Comparison of ENCODE assay signal across 13 mouse cellular contexts in the genomic region with DNA sequence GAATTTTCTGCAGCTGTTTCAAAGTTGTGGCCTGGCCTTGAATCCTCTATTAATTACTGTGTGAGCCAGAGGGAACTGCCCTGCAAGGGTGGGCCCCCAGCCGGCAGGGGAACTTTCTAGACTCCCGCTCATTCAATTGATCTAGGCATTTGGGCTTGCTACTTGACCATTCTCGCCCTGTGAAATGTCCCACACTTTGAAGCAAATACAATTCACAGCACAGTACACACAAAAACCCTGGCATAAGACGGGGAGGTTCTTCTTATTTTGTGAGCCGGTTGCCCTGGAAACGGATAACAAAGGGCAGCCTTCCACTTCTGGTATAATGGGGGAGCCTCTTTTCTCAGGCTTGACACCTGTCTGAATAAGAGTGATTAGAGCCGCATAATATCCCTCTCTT. TPM values are rescaled to one million over a fixed set of nuclear protein-coding genes. Genes with fewer than 3 reads are reported as not detected.
DNase-seq lines count a peak whose midpoint lies in the region; ATAC-seq and TF ChIP-seq lines count a peak whose summit lies in the region.
"Had no signal": no experiment of that assay in that cellular context is flagged by ENCODE, and none has a peak within 500 bp of the region (broad histone marks: within the 10 kb centered on the region; RNA-seq: fewer than 3 reads in every experiment).

No protein-coding gene starts in this region.

- peaks cover 99% of the 10 kb centered on the region for H3K4me1 ChIP-seq in forebrain, embryonic 13.5 days
- H3K4me1 ChIP-seq in neural tube, embryonic 14.5 days (ENCODE audit: control insufficient read depth, insufficient read depth, low read length): peaks cover 43% of the 10 kb centered on the region
- H3K4me1 ChIP-seq in kidney, embryonic 14.5 days (ENCODE audit: control insufficient read depth, insufficient read depth, low read length): peaks cover 17% of the 10 kb centered on the region

- WGBS in forebrain, embryonic 13.5 days: 5% methylated on average over 7 of the region's 7 CpGs
- WGBS in neural tube, embryonic 14.5 days: 19% methylated on average over 7 of the region's 7 CpGs
- 73% methylated on average over 7 of the region's 7 CpGs for WGBS in kidney, embryonic 14.5 days

- no peak for TF ChIP-seq CTCF in layer of hippocampus, adult 2 months (conservative IDR thresholded peaks at IDR 0.05)

- peak; percentile 74 for ATAC-seq in forebrain, embryonic 13.5 days
- ATAC-seq in neural tube, embryonic 14.5 days (ENCODE audit: low read depth): peak; percentile 28; the same call in 1 of the 2 replicates
- no peak for ATAC-seq in kidney, embryonic 14.5 days (ENCODE audit: low FRiP score, low TSS enrichment)

- H3K4me2 ChIP-seq in forebrain, embryonic 13.5 days: peak overlapping the region; percentile 11
- H3K4me2 ChIP-seq in neural tube, embryonic 14.5 days (ENCODE audit: low read depth, low read length): no peak overlapping the region
- no peak overlapping the region for H3K4me2 ChIP-seq in kidney, embryonic 14.5 days (replicated peaks; ENCODE audit: low read depth, low read length)
- H3K4me2 ChIP-seq: heart, embryonic 13.5 days; limb, embryonic 15.5 days had no signal

- H3K27ac ChIP-seq in layer of hippocampus, adult 2 months: peak overlapping the region; percentile 54; the same call in 1 of the 2 replicates
- peak overlapping the region; percentile 91 for H3K27ac ChIP-seq in forebrain, embryonic 13.5 days
- peak overlapping the region; percentile 23; the same call in 1 of the 2 replicates for H3K27ac ChIP-seq in neural tube, embryonic 14.5 days (ENCODE audit: low read depth, low read length)
- no peak overlapping the region for H3K27ac ChIP-seq in kidney, embryonic 14.5 days (ENCODE audit: low read depth, low read length)
- H3K27ac ChIP-seq: heart, embryonic 13.5 days; limb, embryonic 15.5 days; macrophage had no signal

- H3K4me3 ChIP-seq in layer of hippocampus, adult 2 months: no peak overlapping the region; the same call in 1 of the 2 replicates
- no peak overlapping the region for H3K4me3 ChIP-seq in forebrain, embryonic 13.5 days
- H3K4me3 ChIP-seq in neural tube, embryonic 14.5 days (ENCODE audit: low read depth, low read length): no peak overlapping the region
- no peak overlapping the region for H3K4me3 ChIP-seq in kidney, embryonic 14.5 days (ENCODE audit: low read length)
- H3K4me3 ChIP-seq: heart, embryonic 13.5 days; limb, embryonic 15.5 days had no signal

- no peak for DNase-seq in layer of hippocampus, adult 2 months (ENCODE audit: low spot score in 2 of 2)
- DNase-seq in layer of hippocampus, postnatal 36 days: no peak
- peak; percentile 85 for DNase-seq in mesoderm, embryonic 11.5 days (ENCODE audit: low read depth, low spot score)
- no peak for DNase-seq in kidney, postnatal 25 days
- DNase-seq in lung, postnatal 36 days: no peak
- DNase-seq: kidney, adult 2 months; right cerebral cortex, postnatal 4 days had no signal

- peaks cover 58% of the 10 kb centered on the region for H3K36me3 ChIP-seq in forebrain, embryonic 13.5 days (ENCODE audit: poor library complexity, severe bottlenecking)
- H3K36me3 ChIP-seq in neural tube, embryonic 14.5 days (ENCODE audit: control insufficient read depth, insufficient read depth, low read length): peaks cover 34% of the 10 kb centered on the region
- H3K36me3 ChIP-seq in kidney, embryonic 14.5 days (ENCODE audit: control insufficient read depth, insufficient read depth, low read length): peaks cover 52% of the 10 kb centered on the region

- H3K27me3 ChIP-seq in forebrain, embryonic 13.5 days: no peaks in the 10 kb centered on the region
- no peaks in the 10 kb centered on the region for H3K27me3 ChIP-seq in neural tube, embryonic 14.5 days (ENCODE audit: control insufficient read depth, insufficient read depth, low read length)
- H3K27me3 ChIP-seq in kidney, embryonic 14.5 days (ENCODE audit: control insufficient read depth, insufficient read depth, low read length): no peaks in the 10 kb centered on the region
- H3K27me3 ChIP-seq: heart, embryonic 13.5 days; limb, embryonic 15.5 days had no signal

- no peaks in the 10 kb centered on the region for H3K9me3 ChIP-seq in forebrain, embryonic 13.5 days (replicated peaks)
- no peaks in the 10 kb centered on the region for H3K9me3 ChIP-seq in neural tube, embryonic 14.5 days (ENCODE audit: control insufficient read depth, low read length)
- H3K9me3 ChIP-seq in kidney, embryonic 14.5 days (ENCODE audit: control insufficient read depth, low read length): no peaks in the 10 kb centered on the region
- H3K9me3 ChIP-seq: heart, embryonic 13.5 days; limb, embryonic 15.5 days had no signal

- H3K9ac ChIP-seq in forebrain, embryonic 13.5 days: no peak overlapping the region
- no peak overlapping the region for H3K9ac ChIP-seq in neural tube, embryonic 14.5 days (replicated peaks; ENCODE audit: low read depth, low read length)
- no peak overlapping the region for H3K9ac ChIP-seq in kidney, embryonic 14.5 days (ENCODE audit: low read depth, low read length)
- H3K9ac ChIP-seq: heart, embryonic 13.5 days; limb, embryonic 15.5 days had no signal

RNA-seq across cellular contexts. Expression of a gene that starts 11.6 kb away (rescaled TPM):
- 100 to 1,000 TPM; 744 to 746 TPM for total RNA-seq in layer of hippocampus, adult 2 months (2021)
- total RNA-seq in layer of hippocampus, postnatal 36 days (2021): 100 to 1,000 TPM; 689 to 742 TPM
- 44.4 and 45.2 TPM in 2 replicates for polyA plus RNA-seq in forebrain, embryonic 13.5 days (2015; fragmentation: Nextera tagmentation; extraction: Ambion mirVana)
- polyA plus RNA-seq in neural tube, embryonic 14.5 days (2014; fragmentation: Nextera tagmentation; extraction: Ambion mirVana): 72.3 and 94.5 TPM in 2 replicates
- 14.2 and 14.6 TPM in 2 replicates for polyA plus RNA-seq in kidney, embryonic 14.5 days (2014; fragmentation: Nextera tagmentation; extraction: Ambion mirVana)

RNA-seq across cellular contexts. Expression of a gene that starts 54.3 kb away (rescaled TPM):
- total RNA-seq in layer of hippocampus, adult 2 months (2021): 100 to 1,000 TPM; 118 to 124 TPM
- 100 to 1,000 TPM; 117 to 122 TPM for total RNA-seq in layer of hippocampus, postnatal 36 days (2021)
- 21.4 and 21.6 TPM in 2 replicates for polyA plus RNA-seq in forebrain, embryonic 13.5 days (2015; fragmentation: Nextera tagmentation; extraction: Ambion mirVana)
- polyA plus RNA-seq in neural tube, embryonic 14.5 days (2014; fragmentation: Nextera tagmentation; extraction: Ambion mirVana): 48.2 and 54.1 TPM in 2 replicates
- polyA plus RNA-seq in kidney, embryonic 14.5 days (2014; fragmentation: Nextera tagmentation; extraction: Ambion mirVana): 25.3 and 31.3 TPM in 2 replicates
